Mouse (Mus musculus) intestine, postnatal 0 days (tissue): ENCODE measurements around the gene Myo1d. TPM values are rescaled to one million over a fixed set of nuclear protein-coding genes. Genes with fewer than 3 reads are reported as not detected.

Experiments used
- ATAC-seq: fragments of 200-750 bp; cut with Nextera tagmentation; 2 replicates; pipeline ENCODE4 v1.8.0; 2017; ENCODE audit warnings: mild to moderate bottlenecking, moderate TSS enrichment, moderate library complexity
- H3K27ac ChIP-seq: fragments of 300-500 bp; sonication (generic); 2 replicates; pipeline ENCODE4 v1.5.1; 2014; ENCODE audit warnings: mild to moderate bottlenecking, low read depth, low read length, moderate library complexity
- H3K27me3 ChIP-seq: fragments of 300-500 bp; sonication (generic); replicated peaks from 2 replicates; pipeline ENCODE4 v1.6.1; 2014; ENCODE audit warnings: low read length, mixed read lengths; ENCODE audit not compliant: control insufficient read depth, insufficient read depth
- H3K36me3 ChIP-seq: fragments of 300-500 bp; sonication (generic); 2 replicates; pipeline ENCODE4 v1.6.1; 2014; ENCODE audit warnings: mild to moderate bottlenecking, moderate library complexity; ENCODE audit not compliant: control insufficient read depth, insufficient read depth
- H3K4me1 ChIP-seq: fragments of 300-500 bp; sonication (generic); replicated peaks from 2 replicates; pipeline ENCODE4 v1.6.1; 2014; ENCODE audit warnings: antibody characterized with exemption, low read length, mixed read lengths; ENCODE audit not compliant: control insufficient read depth, insufficient read depth
- H3K4me2 ChIP-seq: fragments of 300-500 bp; sonication (generic); replicated peaks from 2 replicates; pipeline ENCODE4 v1.6.1; 2014; ENCODE audit warnings: low read depth, mild to moderate bottlenecking, moderate library complexity
- H3K4me3 ChIP-seq: fragments of 300-500 bp; sonication (generic); 2 replicates; pipeline ENCODE4 v1.5.1; 2014; ENCODE audit warnings: low read depth, low read length
- H3K9ac ChIP-seq: fragments of 300-500 bp; sonication (generic); 2 replicates; pipeline ENCODE4 v1.6.1; 2014; ENCODE audit warnings: mild to moderate bottlenecking, low read depth, low read length
- H3K9me3 ChIP-seq: fragments of 300-500 bp; sonication (generic); 2 replicates; pipeline ENCODE4 v1.6.1; 2016; ENCODE audit warnings: mixed run types; ENCODE audit not compliant: control insufficient read depth
- CTCF ChIP-seq: sonication (generic); IDR thresholded peaks from 2 replicates; pipeline ENCODE4 v1.5.1; 2016; ENCODE audit warnings: low read depth, mild to moderate bottlenecking, control low read depth, antibody characterized with exemption, moderate library complexity
- WGBS: fragments of 180-500 bp; shearing (Covaris S2); extraction: QIAGEN DNeasy Blood & Tissue Kit; methylation state at CpG from one replicate; pipeline ENCODE4 v1.1.7; 2014; 5-methylcytosine and 5-hydroxymethylcytosine counted together
- polyA plus RNA-seq: library from polyadenylated mRNA; unstranded; fragments of >200 nt; fragmentation: Nextera tagmentation; extraction: Ambion mirVana; gene quantifications from 2 replicates; pipeline ENCODE4 v1.2.1, GENCODE M21; 2015

Gene Myo1d
- polyA plus RNA-seq, 1 experiment from 2014 or later, result 57.2 TPM

DNA sequence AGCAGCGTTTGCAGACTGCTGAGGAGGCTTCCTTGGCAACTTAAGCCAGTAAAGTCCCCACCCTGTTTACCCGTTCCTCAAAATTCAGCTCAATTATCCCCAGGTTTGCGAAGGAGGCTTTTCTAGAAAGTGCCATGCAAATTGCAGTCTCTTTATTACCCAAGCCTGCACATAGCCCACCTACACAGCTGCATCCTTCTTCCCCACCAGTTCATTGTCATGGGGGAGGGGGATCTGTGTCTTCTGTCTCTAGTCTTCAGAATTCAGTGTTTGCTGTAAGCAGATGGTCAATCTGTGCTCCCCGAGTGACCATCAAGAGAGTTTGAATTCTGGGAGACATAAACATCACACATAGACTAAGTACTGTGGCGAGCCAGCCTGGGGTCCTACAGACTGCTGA lies 31.3 kb upstream of the Myo1d start:
- Histone ChIP-seq H3K9ac (peak overlapping the region; percentile 63; the same call in 1 of the 2 replicates), H3K4me1 (peaks cover 8% of the 10 kb centered on the region; the same call in 1 of the 2 replicates), H3K27me3 (no peaks in the 10 kb centered on the region), H3K4me3 (peak overlapping the region; percentile 49), H3K27ac (no peak overlapping the region), H3K4me2 (peak overlapping the region; percentile 90), H3K9me3 (no peaks in the 10 kb centered on the region), H3K36me3 (peaks cover 24% of the 10 kb centered on the region)
- WGBS, result 15% methylated on average over 5 of the region's 5 CpGs
- TF ChIP-seq CTCF, result no peak
- no peak for ATAC-seq

DNA sequence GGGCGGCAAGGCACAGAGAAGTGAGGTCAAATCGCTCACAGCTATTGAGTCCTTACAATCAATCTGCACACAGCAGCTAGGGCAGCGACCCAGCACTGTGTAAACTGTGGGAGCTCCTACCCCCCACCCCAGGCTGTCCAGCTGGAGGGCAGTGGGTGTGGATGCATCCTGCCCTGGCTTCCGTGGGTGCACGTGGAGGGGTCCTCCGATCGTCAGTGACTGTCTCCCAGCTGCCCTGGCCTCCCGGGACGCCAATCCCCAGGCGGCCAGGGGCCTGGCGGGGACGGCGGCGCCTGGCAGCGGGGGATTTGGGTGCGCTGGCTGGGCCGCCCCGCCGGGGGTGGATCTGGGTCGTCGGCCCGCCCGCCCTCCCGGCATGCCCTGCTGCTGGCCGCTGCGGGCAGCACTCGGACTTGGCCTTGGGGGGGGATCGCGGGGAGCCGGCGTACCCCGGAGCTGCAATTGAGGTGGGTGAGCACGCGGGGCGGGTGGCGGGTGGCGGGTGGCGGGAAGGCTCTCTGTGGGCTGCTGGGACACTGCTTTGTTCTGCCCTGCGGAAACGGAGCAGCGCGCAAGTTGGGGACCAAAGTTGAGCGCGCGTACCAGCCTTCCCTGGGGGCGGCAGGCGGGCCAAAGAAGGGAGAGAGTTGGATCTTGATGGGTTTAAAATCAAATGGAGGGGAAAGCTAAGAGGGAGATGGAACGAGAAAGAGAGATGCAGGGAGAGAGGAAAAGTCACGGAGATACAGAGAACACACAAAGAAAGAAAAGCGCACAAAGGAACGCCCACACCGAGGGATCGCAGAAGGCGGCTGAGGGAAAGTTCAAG lies 30.4 kb upstream of the Myo1d start, which contains the start of gene Tmem98:
Gene Tmem98 (plus strand): TSS at position 183 of the 829 bp plus-strand sequence.
- peak within 1 kb of the TSS; percentile 86 for H3K27ac ChIP-seq
- no peaks in the 10 kb centered on the region for H3K27me3 ChIP-seq
- peaks cover 16% of the 10 kb centered on the region for H3K36me3 ChIP-seq
- no peaks in the 10 kb centered on the region for H3K9me3 ChIP-seq
- peak within 1 kb of the TSS; percentile 49 for H3K4me3 ChIP-seq
- peaks cover 8% of the 10 kb centered on the region; the same call in 1 of the 2 replicates for H3K4me1 ChIP-seq
- peak within 1 kb of the TSS; percentile 90 for H3K4me2 ChIP-seq
- WGBS, result under 1% methylated on average over 44 of the region's 54 CpGs
- ATAC-seq, result peak; percentile 36
- H3K9ac ChIP-seq, result peak within 1 kb of the TSS; percentile 63
- no peak for TF ChIP-seq CTCF

- H3K9ac ChIP-seq, result peak overlapping the region; percentile 63; the same call in 1 of the 2 replicates
- TF ChIP-seq CTCF, result no peak
- no peaks in the 10 kb centered on the region for H3K9me3 ChIP-seq
- peak overlapping the region; percentile 86 for H3K27ac ChIP-seq
- no peaks in the 10 kb centered on the region for H3K27me3 ChIP-seq
- H3K36me3 ChIP-seq, result peaks cover 15% of the 10 kb centered on the region
- peaks cover 8% of the 10 kb centered on the region; the same call in 1 of the 2 replicates for H3K4me1 ChIP-seq
- peak overlapping the region; percentile 90 for H3K4me2 ChIP-seq
- peak overlapping the region; percentile 49 for H3K4me3 ChIP-seq
- whole genome bisulfite sequencing, result 39% methylated on average over 5 of the region's 6 CpGs
- no peak for ATAC-seq
Observed at GRCm38 (mm10) chr11:80809666-80809992, 29.8 kb upstream of the Myo1d start.

GRCm38 (mm10) chr11:80808551-80809070 lies 28.8 kb upstream of the Myo1d start:
- no peak overlapping the region for H3K4me2 ChIP-seq
- H3K36me3 ChIP-seq, result peaks cover 7% of the 10 kb centered on the region
- H3K4me1 ChIP-seq, result peaks cover 8% of the 10 kb centered on the region; the same call in 1 of the 2 replicates
- WGBS, result 32% methylated on average over 6 of the region's 6 CpGs
- H3K9me3 ChIP-seq, result no peaks in the 10 kb centered on the region
- H3K27me3 ChIP-seq, result no peaks in the 10 kb centered on the region
- ATAC-seq, result peak; percentile 94
- no peak overlapping the region for H3K4me3 ChIP-seq
- TF ChIP-seq CTCF, result peak; percentile 76
- peak overlapping the region; percentile 86; the same call in 1 of the 2 replicates for H3K27ac ChIP-seq
- no peak overlapping the region for H3K9ac ChIP-seq

GRCm38 (mm10) chr11:80802706-80803105 lies 22.9 kb upstream of the Myo1d start:
- 0 out of 2 replicates have a peak overlapping the region, but pooled peaks have one; percentile 26 for H3K9ac ChIP-seq
- peak overlapping the region; percentile 75 for H3K27ac ChIP-seq
- H3K4me3 ChIP-seq, result no peak overlapping the region

GRCm38 (mm10) chr11:80799979-80800378 lies 20.2 kb upstream of the Myo1d start:
- TF ChIP-seq CTCF, result peak; percentile 87
- Histone ChIP-seq H3K36me3 (no peaks in the 10 kb centered on the region), H3K9ac (no peak overlapping the region), H3K4me3 (no peak overlapping the region), H3K4me2 (no peak overlapping the region), H3K4me1 (peaks cover 11% of the 10 kb centered on the region; the same call in 1 of the 2 replicates), H3K27ac (no peak overlapping the region), H3K9me3 (no peaks in the 10 kb centered on the region), H3K27me3 (no peaks in the 10 kb centered on the region)
- ATAC-seq, result peak; percentile 51
- 20% methylated on average over 3 of the region's 3 CpGs for WGBS

More at GRCm38 (mm10) chr11:80802706-80803105, 22.9 kb upstream of the Myo1d start:
- Histone ChIP-seq H3K9me3 (no peaks in the 10 kb centered on the region), H3K36me3 (no peaks in the 10 kb centered on the region), H3K4me1 (peaks cover 11% of the 10 kb centered on the region; the same call in 1 of the 2 replicates), H3K27me3 (no peaks in the 10 kb centered on the region), H3K4me2 (no peak overlapping the region)
- WGBS, result 18% methylated on average over 3 of the region's 3 CpGs
- ATAC-seq, result peak; percentile 70
- TF ChIP-seq CTCF, result 0 out of 2 replicates have a peak, but pooled peaks have one; percentile 2
